Mouse (Mus musculus) frontal cortex, adult 2 months (tissue): ENCODE data around the gene Il16. TPM values are rescaled to one million over a fixed set of nuclear protein-coding genes. Genes with fewer than 3 reads are reported as not detected.
A peak's percentile ranks its signal among the peaks of the same experiment; 100 is the strongest.

Experiments used
- DNase-seq, 2 experiments: peaks; one replicate each; pipeline ENCODE4 v3.0.0; 2022; ENCODE audit warnings: low spot score in 1 of 2; ENCODE audit errors: extremely low spot score in 1 of 2
- polyA plus RNA-seq: library from polyadenylated mRNA; depleted of rRNA; stranded (reverse); fragments of >200 nt; gene quantifications from 2 replicates; pipeline ENCODE4 v1.2.3, GENCODE M21; 2012; rRNA removed

Gene Il16
- polyA plus RNA-seq, 1 experiment: 2.0 TPM

DNA sequence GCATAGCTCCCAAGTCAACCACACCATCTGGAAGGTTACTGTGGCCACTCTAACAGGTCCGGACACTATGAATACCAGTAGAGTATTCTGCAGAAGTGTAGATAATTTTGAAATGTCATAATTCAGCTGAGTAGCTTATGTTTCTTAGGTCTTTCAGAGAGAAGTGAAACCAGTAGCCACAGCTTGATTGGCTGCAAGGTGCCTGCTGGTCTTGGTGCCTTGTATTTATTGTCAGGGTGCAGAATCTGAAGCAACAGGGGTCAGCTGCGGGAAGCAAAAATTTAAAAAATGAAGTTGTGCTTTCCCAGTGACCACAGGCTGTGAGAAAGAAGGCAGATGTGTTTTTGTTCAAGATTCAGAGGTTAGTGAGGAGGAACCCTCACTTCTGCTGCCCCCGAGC lies 129.3 kb downstream of the Il16 start:
- no peak for DNase-seq

DNA sequence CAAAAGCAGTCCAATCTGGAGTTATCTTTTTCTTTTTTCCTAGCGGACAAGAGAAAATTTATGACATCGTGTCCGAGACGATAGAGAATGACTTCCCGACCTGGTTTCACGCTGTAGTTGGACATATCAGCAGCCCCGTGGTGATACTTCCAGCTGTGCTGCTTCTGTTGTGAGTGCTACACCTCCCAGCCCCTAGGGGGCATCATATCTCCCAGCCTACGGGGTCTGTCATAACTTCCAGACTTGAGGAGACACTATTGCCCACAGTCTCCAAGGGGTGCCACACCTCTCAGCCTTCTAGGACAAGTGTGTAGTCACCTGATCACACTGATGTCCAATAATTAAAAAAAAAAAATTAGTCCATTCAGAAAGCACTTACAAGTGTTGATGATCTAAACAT lies 129.7 kb downstream of the Il16 start:
- no peak for DNase-seq

DNA sequence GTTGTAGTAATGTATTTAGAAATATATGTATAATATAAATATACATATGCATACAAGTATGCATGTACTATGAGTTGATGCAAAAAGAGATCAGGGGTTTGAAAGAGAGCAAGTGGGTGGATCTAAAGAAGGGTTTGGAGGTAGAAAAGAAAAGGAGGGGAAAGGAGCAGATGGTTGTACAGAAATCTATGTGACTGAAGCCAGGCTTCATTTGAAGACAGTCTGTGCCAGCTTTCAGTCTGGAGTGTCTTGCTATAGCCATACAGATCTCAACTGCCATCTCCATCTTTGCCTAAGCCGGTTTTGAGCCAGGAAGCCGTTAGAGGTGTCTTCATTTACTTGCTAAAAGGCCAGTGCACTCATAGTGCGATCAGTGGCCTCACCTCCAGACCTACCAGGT lies 130.3 kb downstream of the Il16 start:
- DNase-seq: peak in 1 of 2 experiments; percentile 17

DNA sequence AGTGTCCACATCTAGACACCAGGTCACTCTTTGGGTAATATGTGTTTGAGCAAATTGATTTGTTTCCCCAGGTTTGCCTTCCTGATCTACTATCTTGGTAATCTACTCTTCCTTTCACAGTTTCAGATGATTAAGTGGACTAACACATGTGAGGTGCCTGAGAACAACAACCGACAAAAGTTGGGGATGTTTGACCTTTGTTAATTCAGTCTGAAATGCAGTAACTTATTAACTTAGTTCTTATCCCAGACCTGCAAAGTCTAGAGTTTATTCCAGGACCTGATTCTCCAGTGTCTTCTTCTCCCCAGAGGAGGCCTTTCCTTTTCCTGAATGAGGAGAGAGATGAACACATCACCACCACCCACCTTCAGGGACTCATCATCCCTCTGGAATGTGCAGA lies 133.6 kb downstream of the Il16 start:
- no peak for DNase-seq

DNA sequence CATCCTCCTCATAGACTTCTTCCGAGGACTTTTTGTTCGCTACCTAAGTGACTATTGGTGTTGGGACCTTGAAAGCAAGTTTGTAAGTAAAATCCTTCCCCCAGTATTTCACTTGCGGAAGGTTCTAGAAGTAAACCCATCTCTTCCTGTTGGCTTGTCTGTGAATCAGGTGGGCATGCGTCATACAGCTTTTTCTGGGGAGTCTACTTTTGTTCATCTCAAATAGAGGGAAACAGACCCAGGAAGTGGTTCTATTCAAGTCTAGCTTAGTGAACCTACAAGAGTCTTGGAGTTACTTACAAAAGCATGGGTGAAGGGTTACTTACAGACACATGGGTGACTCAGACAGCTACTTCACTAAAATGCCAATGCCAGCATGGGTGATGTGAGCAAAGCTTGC lies 135.6 kb downstream of the Il16 start:
- no peak for DNase-seq

DNA sequence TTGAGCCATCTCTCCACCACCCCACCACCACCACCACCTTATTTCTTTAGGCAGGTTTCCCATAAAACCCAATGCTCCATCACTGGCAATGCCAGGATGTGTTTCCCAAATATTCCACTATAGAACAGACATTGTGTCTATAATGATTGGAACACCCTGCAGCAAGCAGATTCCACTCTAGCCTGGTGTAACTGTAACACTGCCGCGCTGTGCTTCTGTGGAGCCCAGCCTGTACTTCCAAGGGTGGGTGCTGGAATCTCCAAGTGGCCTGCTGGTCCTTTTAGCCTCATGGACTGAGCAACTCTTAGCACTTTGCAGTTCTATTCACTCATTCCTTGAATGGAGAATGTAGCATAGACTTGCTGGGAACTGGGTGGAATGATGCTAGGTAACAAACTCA lies 138.7 kb downstream of the Il16 start:
- no peak for DNase-seq

DNA sequence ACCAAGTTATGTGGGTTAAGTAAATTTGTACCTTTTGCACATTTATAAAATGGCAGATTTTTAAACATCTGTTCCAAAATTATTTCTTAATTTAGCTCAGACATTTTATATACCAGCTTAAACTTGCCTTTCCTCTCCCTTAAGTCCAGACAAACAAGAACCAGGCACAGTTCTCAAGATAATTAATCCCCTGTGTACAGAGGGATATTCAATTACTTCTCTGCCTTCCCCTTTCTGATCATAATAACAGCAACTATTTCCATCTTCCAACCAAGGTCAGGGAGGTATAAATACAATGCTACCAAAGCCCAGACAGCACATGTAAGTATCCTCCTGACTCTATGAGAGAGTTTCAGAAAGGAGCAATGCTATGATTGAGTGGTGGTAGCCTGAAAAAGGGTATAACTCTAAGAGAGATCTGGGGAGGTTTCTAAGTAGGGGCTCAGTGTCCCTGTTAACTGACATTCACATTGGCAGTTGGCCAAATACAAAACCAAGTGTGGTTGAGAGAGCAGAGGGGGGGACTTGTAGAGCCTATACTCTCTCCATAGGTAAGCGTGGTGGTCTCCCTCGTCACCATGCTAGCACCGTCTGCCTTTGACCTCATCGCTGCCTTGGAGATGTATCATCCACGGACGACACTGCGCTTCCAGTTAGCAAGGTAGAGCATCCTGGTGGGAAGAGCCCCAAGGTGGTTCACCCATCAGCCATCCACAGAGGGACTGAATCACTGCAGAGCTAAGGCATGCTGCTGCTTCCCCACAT lies 141.2 kb downstream of the Il16 start:
- DNase-seq: no peak

DNA sequence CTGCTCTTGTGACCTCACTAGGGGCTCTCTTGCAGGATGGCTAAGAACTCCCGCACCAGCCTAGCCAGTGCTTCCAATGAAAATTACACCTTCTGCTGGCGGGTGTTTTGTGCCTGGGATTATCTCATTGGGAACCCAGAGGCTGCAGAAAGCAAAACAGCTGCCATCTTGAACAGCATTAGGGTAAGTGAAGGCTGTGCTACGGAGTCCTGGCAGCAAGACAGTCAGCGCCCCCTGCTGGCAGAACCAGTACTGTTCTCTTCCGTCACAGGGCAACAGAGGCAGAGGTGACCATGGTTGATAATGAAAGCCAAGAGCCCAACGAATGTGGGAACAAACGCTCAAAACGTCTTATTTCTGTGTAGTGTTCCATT lies 145.6 kb downstream of the Il16 start:
- DNase-seq: peak in 1 of 2 experiments; percentile 44

DNA sequence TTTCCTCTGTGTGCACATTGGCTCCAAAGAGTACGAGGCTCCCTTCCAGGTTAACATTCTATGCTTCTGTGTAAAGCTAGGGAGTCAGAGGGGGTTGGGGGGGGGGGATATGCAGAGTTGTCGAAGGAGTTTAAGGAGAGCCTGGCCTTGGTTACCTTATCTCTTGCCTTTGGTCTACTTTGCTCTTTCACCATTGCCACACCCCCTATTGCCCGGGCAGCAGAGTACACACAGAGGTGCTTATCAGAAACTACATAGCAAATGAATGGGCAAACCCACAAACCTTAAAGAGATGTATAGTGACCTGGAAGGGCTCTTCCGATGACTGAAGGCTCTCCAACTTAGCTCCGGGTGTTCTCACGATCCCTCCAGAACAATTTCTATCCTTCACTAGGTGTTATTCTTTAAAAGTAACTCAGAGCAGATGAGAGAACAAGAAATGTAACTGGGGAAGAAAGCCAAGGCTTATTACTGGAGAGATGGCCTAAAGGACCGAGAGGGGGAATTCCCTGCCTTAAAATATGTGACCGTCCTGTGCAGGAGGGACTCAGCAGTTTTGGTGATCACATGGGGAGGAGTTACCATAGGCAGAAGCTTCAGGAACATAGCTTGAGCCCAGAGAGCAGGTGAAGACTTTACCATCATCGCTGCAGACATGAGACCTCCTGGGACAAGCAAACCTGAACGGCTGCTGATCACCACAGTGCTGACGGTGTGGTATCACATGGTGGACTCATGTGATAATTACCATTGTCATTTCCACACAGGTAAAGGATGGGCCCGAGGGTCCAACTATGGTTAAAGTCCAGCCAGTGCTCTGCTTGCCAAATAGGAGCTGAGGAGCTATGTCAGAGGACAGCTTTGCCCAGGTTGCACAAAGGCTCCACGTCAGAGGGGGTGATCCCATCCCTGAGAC lies 146.3 kb downstream of the Il16 start:
- DNase-seq: no peak

DNA sequence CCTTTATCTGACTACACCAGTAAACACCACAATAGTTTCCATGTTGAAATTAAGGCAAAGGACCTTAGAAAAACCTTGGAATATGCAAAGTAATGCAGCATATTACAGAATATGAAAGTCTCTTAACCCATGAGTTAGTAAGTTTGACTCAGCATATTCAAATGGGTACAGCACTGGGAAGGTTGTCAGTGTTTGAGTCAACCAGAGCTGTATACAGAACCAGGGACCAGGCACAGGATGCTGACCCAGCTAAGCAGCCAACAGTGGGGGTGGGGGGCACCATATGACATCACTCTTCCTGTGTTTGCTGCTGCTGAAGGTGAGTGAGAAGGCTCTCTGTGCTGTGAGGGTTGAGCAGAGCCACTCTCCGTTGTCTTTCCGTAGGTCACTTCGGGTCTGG lies 148.5 kb downstream of the Il16 start:
- DNase-seq: no peak

DNA sequence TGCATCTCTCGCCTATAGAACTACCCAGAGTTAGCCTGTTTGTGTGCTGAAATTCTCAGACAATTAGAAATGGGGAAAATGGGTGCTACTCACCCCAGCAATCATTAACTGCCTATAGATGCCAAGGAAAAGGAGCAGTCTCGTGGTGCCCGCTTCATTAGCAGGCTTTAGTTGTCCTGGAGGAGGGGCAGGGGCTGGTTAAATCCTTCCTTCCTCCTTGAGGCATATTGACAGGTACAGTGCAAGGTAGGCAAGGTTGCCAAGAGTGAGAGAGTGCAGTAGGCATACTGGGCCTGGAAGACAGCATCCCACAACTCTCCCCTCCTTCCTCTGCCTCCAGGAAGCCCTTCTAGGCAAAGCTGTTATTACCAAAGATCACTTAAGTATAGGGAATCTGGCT lies 151.5 kb downstream of the Il16 start:
- DNase-seq: no peak

Other genes with a start within 250 kb of the Il16 start
- 0.08 and 0.17 TPM in 2 replicates for gene Tmc3, start 160.8 kb downstream of the Il16 start, polyA plus RNA-seq
- 13.2 and 13.9 TPM in 2 replicates for gene Stard5, start 113.8 kb downstream of the Il16 start, polyA plus RNA-seq
- gene Cfap161, start 49.2 kb upstream of the Il16 start, polyA plus RNA-seq: 0.58 and 0.84 TPM in 2 replicates
- 14.8 and 15.8 TPM in 2 replicates for gene Tlnrd1, start 138.6 kb upstream of the Il16 start, polyA plus RNA-seq
- gene Mesd, start 138.7 kb upstream of the Il16 start, polyA plus RNA-seq: 29.5 and 33.9 TPM in 2 replicates